Mouse (Mus musculus) forebrain, embryonic 14.5 days (tissue): ENCODE data around the gene Snx29. TPM values are rescaled to one million over a fixed set of nuclear protein-coding genes. Genes with fewer than 3 reads are reported as not detected.

Source experiments
- ATAC-seq: fragments of 200-750 bp; cut with Nextera tagmentation; 2 replicates; pipeline ENCODE4 v1.8.0; 2017; ENCODE audit warnings: mild to moderate bottlenecking, moderate library complexity
- DNase-seq: peaks from one replicate; pipeline ENCODE4 v3.0.0-alpha.2; 2015; ENCODE audit warnings: low spot score
- H3K27ac ChIP-seq: fragments of 300-500 bp; sonication (generic); 2 replicates; pipeline ENCODE4 v1.5.1; 2014; ENCODE audit warnings: low read depth, mild to moderate bottlenecking, control low read depth, low read length, moderate library complexity
- H3K27me3 ChIP-seq: fragments of 300-500 bp; sonication (generic); replicated peaks from 2 replicates; pipeline ENCODE4 v1.6.1; 2014; ENCODE audit warnings: low read length, control low read depth, mixed read lengths; ENCODE audit not compliant: control insufficient read depth, insufficient read depth
- H3K36me3 ChIP-seq: fragments of 300-500 bp; sonication (generic); 2 replicates; pipeline ENCODE4 v1.6.1; 2014; ENCODE audit warnings: low read length, control low read depth; ENCODE audit not compliant: control insufficient read depth, insufficient read depth
- H3K4me1 ChIP-seq: fragments of 300-500 bp; sonication (generic); 2 replicates; pipeline ENCODE4 v1.6.1; 2014; ENCODE audit warnings: antibody characterized with exemption, low read length, control low read depth; ENCODE audit not compliant: control insufficient read depth, insufficient read depth
- H3K4me2 ChIP-seq: fragments of 300-500 bp; sonication (generic); 2 replicates; pipeline ENCODE4 v1.6.1; 2014; ENCODE audit warnings: mild to moderate bottlenecking, control low read depth, low read length
- H3K4me3 ChIP-seq: fragments of 300-500 bp; sonication (generic); 2 replicates; pipeline ENCODE4 v1.5.1; 2014; ENCODE audit warnings: low read depth, low read length, control low read depth
- H3K9ac ChIP-seq: fragments of 300-500 bp; sonication (generic); 2 replicates; pipeline ENCODE4 v1.6.1; 2014; ENCODE audit warnings: mild to moderate bottlenecking, low read length, control low read depth, moderate library complexity
- H3K9me3 ChIP-seq: fragments of 300-500 bp; sonication (generic); replicated peaks from 2 replicates; pipeline ENCODE4 v1.6.1; 2016; ENCODE audit warnings: low read length, control low read depth, mixed read lengths; ENCODE audit not compliant: control insufficient read depth
- WGBS: fragments of 180-500 bp; shearing (Covaris S2); extraction: QIAGEN DNeasy Blood & Tissue Kit; methylation state at CpG from one replicate; pipeline ENCODE4 v1.1.7; 2014; 5-methylcytosine and 5-hydroxymethylcytosine counted together
- polyA plus RNA-seq: library from polyadenylated mRNA; unstranded; fragments of >200 nt; fragmentation: Nextera tagmentation; extraction: Ambion mirVana; gene quantifications from 2 replicates; pipeline ENCODE4 v1.2.1, GENCODE M21; 2014

Snx29 gene
- polyA plus RNA-seq, 1 experiment from 2014 or later, result 3.8 TPM

GRCm38 (mm10) chr16:11388085-11388484 is 65.4 kb downstream of the Snx29 start:
- H3K4me1 ChIP-seq, result no peaks in the 10 kb centered on the region
- H3K9ac ChIP-seq, result no peak overlapping the region
- 72% methylated on average over 2 of the region's 2 CpGs for WGBS
- no peaks in the 10 kb centered on the region for H3K9me3 ChIP-seq
- no peak for DNase-seq
- ATAC-seq, result no peak
- H3K4me3 ChIP-seq, result no peak overlapping the region
- H3K27ac ChIP-seq, result no peak overlapping the region
- no peaks in the 10 kb centered on the region for H3K36me3 ChIP-seq
- H3K4me2 ChIP-seq, result no peak overlapping the region
- no peaks in the 10 kb centered on the region for H3K27me3 ChIP-seq

- no peaks in the 10 kb centered on the region for H3K27me3 ChIP-seq
- H3K4me3 ChIP-seq, result no peak overlapping the region
- no peak overlapping the region for H3K4me2 ChIP-seq
- WGBS, result 38% methylated on average over 2 of the region's 2 CpGs
- H3K9ac ChIP-seq, result no peak overlapping the region
- no peak for ATAC-seq
- H3K9me3 ChIP-seq, result no peaks in the 10 kb centered on the region
- peak; percentile 30 for DNase-seq
- no peaks in the 10 kb centered on the region for H3K4me1 ChIP-seq
- H3K36me3 ChIP-seq, result no peaks in the 10 kb centered on the region
- H3K27ac ChIP-seq, result no peak overlapping the region
Observed at GRCm38 (mm10) chr16:11389324-11389723, 66.6 kb downstream of the Snx29 start.

GRCm38 (mm10) chr16:11396570-11396969 is 73.9 kb downstream of the Snx29 start:
- H3K36me3 ChIP-seq, result no peaks in the 10 kb centered on the region
- DNase-seq, result no peak
- H3K27ac ChIP-seq, result no peak overlapping the region
- H3K27me3 ChIP-seq, result no peaks in the 10 kb centered on the region
- H3K9ac ChIP-seq, result no peak overlapping the region
- H3K4me2 ChIP-seq, result no peak overlapping the region
- no peak overlapping the region for H3K4me3 ChIP-seq
- ATAC-seq, result no peak
- H3K4me1 ChIP-seq, result no peaks in the 10 kb centered on the region
- WGBS, result 60% methylated on average over 2 of the region's 2 CpGs
- no peaks in the 10 kb centered on the region for H3K9me3 ChIP-seq

GRCm38 (mm10) chr16:11399386-11399785 is 76.7 kb downstream of the Snx29 start:
- no peak overlapping the region for H3K4me3 ChIP-seq
- no peaks in the 10 kb centered on the region for H3K4me1 ChIP-seq
- no peak for DNase-seq
- WGBS, result 90% methylated on average over 4 of the region's 4 CpGs
- H3K9me3 ChIP-seq, result no peaks in the 10 kb centered on the region
- ATAC-seq, result no peak
- H3K9ac ChIP-seq, result no peak overlapping the region
- H3K4me2 ChIP-seq, result no peak overlapping the region
- no peaks in the 10 kb centered on the region for H3K27me3 ChIP-seq
- H3K27ac ChIP-seq, result no peak overlapping the region
- H3K36me3 ChIP-seq, result peaks cover 14% of the 10 kb centered on the region; the same call in 1 of the 2 replicates

GRCm38 (mm10) chr16:11399845-11400565 is 77.3 kb downstream of the Snx29 start:
- Histone ChIP-seq H3K9ac (no peak overlapping the region), H3K4me3 (no peak overlapping the region)

GRCm38 (mm10) chr16:11400936-11401335 is 78.2 kb downstream of the Snx29 start:
- H3K9me3 ChIP-seq, result no peaks in the 10 kb centered on the region
- WGBS, result 79% methylated on average over 7 of the region's 7 CpGs
- no peak overlapping the region for H3K4me2 ChIP-seq
- H3K36me3 ChIP-seq, result peaks cover 15% of the 10 kb centered on the region; the same call in 1 of the 2 replicates
- no peak overlapping the region for H3K9ac ChIP-seq
- H3K4me3 ChIP-seq, result no peak overlapping the region
- ATAC-seq (no peak), DNase-seq (no peak)
- no peak overlapping the region for H3K27ac ChIP-seq
- H3K27me3 ChIP-seq, result no peaks in the 10 kb centered on the region
- H3K4me1 ChIP-seq, result no peaks in the 10 kb centered on the region

More at GRCm38 (mm10) chr16:11399845-11400565, 77.3 kb downstream of the Snx29 start:
- H3K27ac ChIP-seq, result no peak overlapping the region
- ATAC-seq (no peak), DNase-seq (no peak)
- no peaks in the 10 kb centered on the region for H3K4me1 ChIP-seq
- no peak overlapping the region for H3K4me2 ChIP-seq
- H3K9me3 ChIP-seq, result no peaks in the 10 kb centered on the region
- H3K36me3 ChIP-seq, result peaks cover 15% of the 10 kb centered on the region; the same call in 1 of the 2 replicates
- WGBS, result 89% methylated on average over 6 of the region's 6 CpGs
- no peaks in the 10 kb centered on the region for H3K27me3 ChIP-seq

- Histone ChIP-seq H3K4me1 (no peaks in the 10 kb centered on the region), H3K9ac (no peak overlapping the region), H3K27me3 (no peaks in the 10 kb centered on the region), H3K4me3 (no peak overlapping the region), H3K9me3 (no peaks in the 10 kb centered on the region), H3K27ac (no peak overlapping the region), H3K4me2 (no peak overlapping the region), H3K36me3 (peaks cover 15% of the 10 kb centered on the region; the same call in 1 of the 2 replicates)
- ATAC-seq (no peak), DNase-seq (no peak)
- WGBS, result 87% methylated on average over 3 of the region's 3 CpGs
Observed at GRCm38 (mm10) chr16:11405193-11405592, 82.5 kb downstream of the Snx29 start.

GRCm38 (mm10) chr16:11406201-11406600 is 83.5 kb downstream of the Snx29 start:
- Histone ChIP-seq H3K9ac (no peak overlapping the region), H3K4me3 (no peak overlapping the region), H3K4me2 (no peak overlapping the region), H3K4me1 (no peaks in the 10 kb centered on the region), H3K36me3 (peaks cover 15% of the 10 kb centered on the region; the same call in 1 of the 2 replicates), H3K9me3 (no peaks in the 10 kb centered on the region), H3K27ac (no peak overlapping the region), H3K27me3 (no peaks in the 10 kb centered on the region)
- no peak for DNase-seq
- no peak for ATAC-seq
- WGBS, result 95% methylated on average over 5 of the region's 5 CpGs

- no peak overlapping the region for H3K9ac ChIP-seq
Observed at GRCm38 (mm10) chr16:11406622-11407021, 83.9 kb downstream of the Snx29 start.

More at GRCm38 (mm10) chr16:11406622-11407021, 83.9 kb downstream of the Snx29 start:
- WGBS, result 76% methylated on average over 9 of the region's 9 CpGs
- Histone ChIP-seq H3K27ac (no peak overlapping the region), H3K36me3 (peaks cover 15% of the 10 kb centered on the region; the same call in 1 of the 2 replicates), H3K4me3 (no peak overlapping the region), H3K4me1 (no peaks in the 10 kb centered on the region), H3K9me3 (no peaks in the 10 kb centered on the region), H3K27me3 (no peaks in the 10 kb centered on the region), H3K4me2 (no peak overlapping the region)
- ATAC-seq (no peak), DNase-seq (no peak)
